Mouse (Mus musculus): Measurements from ENCODE around the gene Fads2. TPM values are rescaled to one million over a fixed set of nuclear protein-coding genes. Genes with fewer than 3 reads are reported as not detected.

Fads2 gene
- polyA plus RNA-seq, 2 experiments = 22.7 to 41.9 TPM

GRCm38 (mm10) chr19:10056686-10057085, 44.9 kb downstream of the Fads2 start:
- ATAC-seq (ENCODE audit: insufficient read depth) (no peak), DNase-seq (ENCODE audit: low read depth in 3 of 3, low spot score in 3 of 3) (no peak)
- WGBS (ENCODE audit: insufficient replicate concordance) = 62% methylated on average over 3 of the region's 3 CpGs
- H3K9ac ChIP-seq (replicated peaks) = no peak overlapping the region
- H3K27ac ChIP-seq = no peak overlapping the region
- H3K4me2 ChIP-seq (ENCODE audit: low read depth) = no peak overlapping the region
- no peak overlapping the region for H3K4me3 ChIP-seq (ENCODE audit: insufficient read depth in 1 of 2, low read depth in 2 of 2, low read length in 2 of 2)
- H3K4me1 ChIP-seq (replicated peaks; ENCODE audit: control insufficient read depth in 2 of 2, insufficient read depth in 2 of 2, low read length in 1 of 2) = peaks cover 11 to 20% of the 10 kb centered on the region in 2 experiments
- TF ChIP-seq EP300 (IDR thresholded peaks at IDR 0.05; ENCODE audit: low read depth) (no peak), CTCF (IDR thresholded peaks at IDR 0.05; ENCODE audit: low read depth) (no peak)
- no peaks in the 10 kb centered on the region for H3K27me3 ChIP-seq (ENCODE audit: control insufficient read depth, insufficient read depth, low read length)
- no peaks in the 10 kb centered on the region for H3K36me3 ChIP-seq (replicated peaks; ENCODE audit: control insufficient read depth, insufficient read depth, low read depth)
- H3K9me3 ChIP-seq (ENCODE audit: control insufficient read depth, low read length) = no peaks in the 10 kb centered on the region

DNA sequence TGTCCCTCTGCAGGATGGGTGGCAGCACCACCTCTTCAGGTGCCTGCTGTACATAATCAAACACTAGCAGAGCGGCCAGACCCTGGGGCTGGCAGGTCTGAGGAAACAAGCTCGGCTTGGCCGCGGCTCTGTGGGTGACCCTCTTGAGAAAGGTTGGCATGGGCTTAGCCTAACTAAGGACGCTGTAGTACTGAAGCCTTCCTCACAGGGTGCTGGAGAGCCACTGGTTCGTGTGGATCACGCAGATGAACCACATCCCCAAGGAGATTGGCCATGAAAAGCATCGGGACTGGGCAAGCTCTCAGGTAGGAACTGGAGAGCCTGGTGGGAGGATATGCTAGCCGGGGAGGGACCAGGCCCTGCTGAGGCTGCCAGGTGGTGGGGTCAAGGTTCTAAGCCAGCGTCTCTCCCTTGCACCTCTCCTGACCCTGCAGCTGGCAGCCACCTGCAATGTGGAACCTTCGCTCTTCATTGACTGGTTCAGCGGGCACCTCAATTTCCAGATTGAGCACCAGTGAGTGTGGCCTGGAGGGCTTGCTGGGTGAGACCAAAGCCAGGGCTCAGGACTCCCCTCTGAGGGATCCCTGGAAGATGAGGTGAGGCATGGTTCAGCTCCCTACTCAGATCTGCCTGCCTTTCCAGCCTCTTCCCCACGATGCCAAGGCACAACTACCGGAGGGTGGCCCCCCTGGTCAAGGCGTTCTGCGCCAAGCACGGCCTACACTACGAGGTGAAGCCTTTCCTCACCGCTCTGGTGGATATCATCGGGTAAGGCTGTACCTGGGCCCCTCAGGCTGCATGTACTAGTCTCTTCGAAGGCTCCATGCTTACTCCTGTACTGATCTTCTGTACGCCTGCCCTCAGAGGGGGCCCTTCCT, 45.5 kb downstream of the Fads2 start:
- no peak for DNase-seq (ENCODE audit: low read depth in 3 of 3, low spot score in 3 of 3)
- Histone ChIP-seq H3K36me3 (replicated peaks; ENCODE audit: control insufficient read depth, insufficient read depth, low read depth) (no peaks in the 10 kb centered on the region), H3K27ac (no peak overlapping the region), H3K4me2 (ENCODE audit: low read depth) (no peak overlapping the region), H3K4me1 (replicated peaks; ENCODE audit: control insufficient read depth in 2 of 2, insufficient read depth in 2 of 2, low read length in 1 of 2) (peaks cover 10 to 14% of the 10 kb centered on the region in 2 experiments), H3K4me3 (ENCODE audit: insufficient read depth in 1 of 2, low read depth in 2 of 2, low read length in 2 of 2) (no peak overlapping the region), H3K9ac (replicated peaks) (no peak overlapping the region), H3K9me3 (ENCODE audit: control insufficient read depth, low read length) (no peaks in the 10 kb centered on the region), H3K27me3 (ENCODE audit: control insufficient read depth, insufficient read depth, low read length) (no peaks in the 10 kb centered on the region)
- TF ChIP-seq EP300 (IDR thresholded peaks at IDR 0.05; ENCODE audit: low read depth) = no peak
- TF ChIP-seq CTCF (IDR thresholded peaks at IDR 0.05; ENCODE audit: low read depth) = no peak
- no peak for ATAC-seq (ENCODE audit: insufficient read depth)
- 78% methylated on average over 22 of the region's 22 CpGs for WGBS (ENCODE audit: insufficient replicate concordance)

DNA sequence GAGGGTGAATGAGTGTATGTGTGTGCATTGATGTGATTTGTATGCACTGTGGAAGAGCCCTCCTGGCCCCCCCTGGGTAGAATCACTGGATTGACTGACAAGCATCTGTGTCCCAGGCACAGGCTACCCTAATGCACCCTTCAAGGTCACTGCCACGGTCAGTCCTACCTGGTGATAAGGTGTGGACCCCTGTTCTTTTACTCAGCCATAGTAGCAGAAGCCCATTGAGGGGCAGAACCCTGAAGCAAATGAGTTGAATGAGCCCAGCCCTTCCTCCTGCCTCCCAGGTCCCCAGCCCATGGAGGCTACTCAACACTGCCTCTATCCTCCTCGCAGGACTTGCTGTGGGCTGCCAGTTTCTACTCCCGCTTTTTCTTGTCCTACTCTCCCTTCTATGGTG, 46.3 kb downstream of the Fads2 start:
- Histone ChIP-seq H3K27me3 (ENCODE audit: control insufficient read depth, insufficient read depth, low read length) (no peaks in the 10 kb centered on the region), H3K4me2 (ENCODE audit: low read depth) (no peak overlapping the region), H3K4me3 (ENCODE audit: insufficient read depth in 1 of 2, low read depth in 2 of 2, low read length in 2 of 2) (no peak overlapping the region), H3K4me1 (replicated peaks; ENCODE audit: control insufficient read depth in 2 of 2, insufficient read depth in 2 of 2, low read length in 1 of 2) (peaks cover 3 to 7% of the 10 kb centered on the region in 2 experiments), H3K9ac (replicated peaks) (no peak overlapping the region), H3K27ac (no peak overlapping the region), H3K36me3 (replicated peaks; ENCODE audit: control insufficient read depth, insufficient read depth, low read depth) (no peaks in the 10 kb centered on the region), H3K9me3 (ENCODE audit: control insufficient read depth, low read length) (no peaks in the 10 kb centered on the region)
- ATAC-seq (ENCODE audit: insufficient read depth) (no peak), DNase-seq (ENCODE audit: low read depth in 3 of 3, low spot score in 3 of 3) (no peak)
- TF ChIP-seq EP300 (IDR thresholded peaks at IDR 0.05; ENCODE audit: low read depth) = no peak
- TF ChIP-seq CTCF (IDR thresholded peaks at IDR 0.05; ENCODE audit: low read depth) = no peak
- 64% methylated on average over 3 of the region's 3 CpGs for WGBS (ENCODE audit: insufficient replicate concordance)

- no peaks in the 10 kb centered on the region for H3K36me3 ChIP-seq (replicated peaks; ENCODE audit: control insufficient read depth, insufficient read depth, low read depth)
- H3K9ac ChIP-seq (replicated peaks) = no peak overlapping the region
- TF ChIP-seq EP300 (IDR thresholded peaks at IDR 0.05; ENCODE audit: low read depth) = no peak
- no peak for TF ChIP-seq CTCF (IDR thresholded peaks at IDR 0.05; ENCODE audit: low read depth)
- DNase-seq (ENCODE audit: low read depth in 3 of 3, low spot score in 3 of 3) (no peak), ATAC-seq (ENCODE audit: insufficient read depth) (no peak)
- H3K4me2 ChIP-seq (ENCODE audit: low read depth) = no peak overlapping the region
- H3K4me3 ChIP-seq (ENCODE audit: insufficient read depth in 1 of 2, low read depth in 2 of 2, low read length in 2 of 2) = no peak overlapping the region
- peaks cover 0 to under 1% of the 10 kb centered on the region in 2 experiments; a peak in 1 of 4 replicates for H3K4me1 ChIP-seq (replicated peaks; ENCODE audit: control insufficient read depth in 2 of 2, insufficient read depth in 2 of 2, low read length in 1 of 2)
- no peak overlapping the region for H3K27ac ChIP-seq
- no peaks in the 10 kb centered on the region for H3K9me3 ChIP-seq (ENCODE audit: control insufficient read depth, low read length)
- H3K27me3 ChIP-seq (ENCODE audit: control insufficient read depth, insufficient read depth, low read length) = no peaks in the 10 kb centered on the region
- WGBS (ENCODE audit: insufficient replicate concordance) = 76% methylated on average over 6 of the region's 6 CpGs
These were observed 47.0 kb downstream of the Fads2 start for GRCm38 (mm10) chr19:10054361-10055075.

- H3K9me3 ChIP-seq (ENCODE audit: control insufficient read depth, low read length) = no peaks in the 10 kb centered on the region
- H3K4me3 ChIP-seq (ENCODE audit: insufficient read depth in 1 of 2, low read depth in 2 of 2, low read length in 2 of 2) = no peak overlapping the region
- TF ChIP-seq EP300 (IDR thresholded peaks at IDR 0.05; ENCODE audit: low read depth) (no peak), CTCF (IDR thresholded peaks at IDR 0.05; ENCODE audit: low read depth) (no peak)
- no peak overlapping the region for H3K27ac ChIP-seq
- DNase-seq (ENCODE audit: low read depth in 3 of 3, low spot score in 3 of 3) = no peak
- no peak for ATAC-seq (ENCODE audit: insufficient read depth)
- no peak overlapping the region for H3K4me2 ChIP-seq (ENCODE audit: low read depth)
- H3K36me3 ChIP-seq (replicated peaks; ENCODE audit: control insufficient read depth, insufficient read depth, low read depth) = no peaks in the 10 kb centered on the region
- H3K9ac ChIP-seq (replicated peaks) = no peak overlapping the region
- H3K4me1 ChIP-seq (replicated peaks; ENCODE audit: control insufficient read depth in 2 of 2, insufficient read depth in 2 of 2, low read length in 1 of 2) = no peaks in the 10 kb centered on the region; a peak in 2 of 4 replicates
- WGBS (ENCODE audit: insufficient replicate concordance) = 83% methylated on average over 10 of the region's 10 CpGs
- H3K27me3 ChIP-seq (ENCODE audit: control insufficient read depth, insufficient read depth, low read length) = no peaks in the 10 kb centered on the region
These were observed 47.8 kb downstream of the Fads2 start for GRCm38 (mm10) chr19:10053692-10054260.

Data from liver, embryonic 14.5 days (tissue).